Mouse (Mus musculus) lung, postnatal 0 days (tissue): ENCODE data around the gene Bex4.

Experiments
- CTCF ChIP-seq: IDR thresholded peaks from 2 replicates; pipeline ENCODE4 v1.5.1; 2016; ENCODE audit warnings: antibody characterized with exemption, mild to moderate bottlenecking
- EP300 ChIP-seq: IDR thresholded peaks from 2 replicates; pipeline ENCODE4 v1.6.1; 2016; ENCODE audit warnings: antibody characterized with exemption, mild to moderate bottlenecking, control low read depth

DNA sequence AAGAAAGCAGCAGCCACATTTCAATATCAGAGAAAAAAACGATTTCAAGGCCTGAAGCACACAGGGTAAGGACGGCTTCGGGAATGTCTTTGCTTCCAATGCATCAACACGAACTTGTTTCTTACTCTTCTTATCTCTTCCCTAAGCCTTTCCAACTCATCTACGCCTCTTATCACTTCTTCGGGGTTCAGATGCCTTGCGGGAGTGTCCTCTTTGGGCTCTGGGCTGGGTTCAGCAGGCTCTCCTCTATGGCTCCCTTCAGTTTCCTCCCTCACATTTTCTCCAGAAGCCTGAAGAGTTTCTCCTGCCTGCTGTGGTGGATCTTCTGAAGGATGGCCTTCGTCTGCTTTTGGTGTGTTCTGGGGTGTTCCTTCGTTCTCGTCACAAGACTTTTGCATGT, 31.8 kb downstream of the Bex4 start:
- no peak for TF ChIP-seq CTCF
- TF ChIP-seq EP300, result no peak
